Mouse (Mus musculus) limb, embryonic 13.5 days (tissue): ENCODE results near the gene Tmem121b. TPM values are rescaled to one million over a fixed set of nuclear protein-coding genes. Genes with fewer than 3 reads are reported as not detected.

Source experiments
- ATAC-seq: fragments of 200-750 bp; cut with Nextera tagmentation; 2 replicates; pipeline ENCODE4 v1.8.0; 2017; ENCODE audit warnings: low read depth, moderate number of reproducible peaks, moderate TSS enrichment; ENCODE audit not compliant: low FRiP score
- H3K27ac ChIP-seq: fragments of 300-500 bp; sonication (generic); 2 replicates; pipeline ENCODE4 v1.5.1; 2015; ENCODE audit warnings: inconsistent platforms, mild to moderate bottlenecking, moderate library complexity
- H3K27me3 ChIP-seq: fragments of 300-500 bp; sonication (generic); 2 replicates; pipeline ENCODE4 v1.6.1; 2015; ENCODE audit warnings: mild to moderate bottlenecking, inconsistent platforms
- H3K36me3 ChIP-seq: fragments of 300-500 bp; sonication (generic); 2 replicates; pipeline ENCODE4 v1.6.1; 2015; ENCODE audit warnings: inconsistent platforms, mild to moderate bottlenecking, moderate library complexity
- H3K4me1 ChIP-seq: fragments of 300-500 bp; sonication (generic); 2 replicates; pipeline ENCODE4 v1.6.1; 2015; ENCODE audit warnings: inconsistent platforms
- H3K4me2 ChIP-seq: fragments of 300-500 bp; sonication (generic); replicated peaks from 2 replicates; pipeline ENCODE4 v1.6.1; 2015; ENCODE audit warnings: inconsistent platforms, mild to moderate bottlenecking, moderate library complexity
- H3K4me3 ChIP-seq: fragments of 300-500 bp; sonication (generic); 2 replicates; pipeline ENCODE4 v1.5.1; 2015; ENCODE audit warnings: moderate library complexity, mild to moderate bottlenecking, inconsistent platforms
- H3K9ac ChIP-seq: fragments of 300-500 bp; sonication (generic); 2 replicates; pipeline ENCODE4 v1.6.1; 2015; ENCODE audit warnings: mild to moderate bottlenecking, inconsistent platforms
- H3K9me3 ChIP-seq: fragments of 300-500 bp; sonication (generic); 2 replicates; pipeline ENCODE4 v1.6.1; 2016; ENCODE audit warnings: inconsistent platforms
- WGBS: fragments of 180-500 bp; shearing (Covaris S2); methylation state at CpG from one replicate; pipeline ENCODE4 v1.1.7; 2015; 5-methylcytosine and 5-hydroxymethylcytosine counted together
- polyA plus RNA-seq: library from polyadenylated mRNA; unstranded; fragments of >200 nt; fragmentation: Nextera tagmentation; extraction: Ambion mirVana; gene quantifications from 2 replicates; pipeline ENCODE4 v1.2.1, GENCODE M21; 2015

Tmem121b gene
- polyA plus RNA-seq, 1 experiment from 2014 or later = 0.25 TPM

- Histone ChIP-seq H3K27me3 (peaks cover 50% of the 10 kb centered on the region), H3K9ac (no peak overlapping the region), H3K4me2 (no peak overlapping the region), H3K36me3 (no peaks in the 10 kb centered on the region), H3K4me3 (no peak overlapping the region), H3K9me3 (no peaks in the 10 kb centered on the region), H3K4me1 (peaks cover 22% of the 10 kb centered on the region), H3K27ac (no peak overlapping the region)
- ATAC-seq = no peak
- WGBS = 58% methylated on average over 7 of the region's 7 CpGs
Measured at GRCm38 (mm10) chr6:120491064-120491463, 2.5 kb downstream of the Tmem121b start.

GRCm38 (mm10) chr6:120489461-120489860, 4.1 kb downstream of the Tmem121b start:
- no peak overlapping the region for H3K27ac ChIP-seq
- no peaks in the 10 kb centered on the region for H3K9me3 ChIP-seq
- ATAC-seq = no peak
- 63% methylated on average over 2 of the region's 2 CpGs for WGBS
- peaks cover 43% of the 10 kb centered on the region for H3K27me3 ChIP-seq
- no peak overlapping the region for H3K9ac ChIP-seq
- no peak overlapping the region for H3K4me2 ChIP-seq
- no peaks in the 10 kb centered on the region for H3K36me3 ChIP-seq
- peaks cover 20% of the 10 kb centered on the region for H3K4me1 ChIP-seq
- no peak overlapping the region for H3K4me3 ChIP-seq

GRCm38 (mm10) chr6:120488647-120489046, 5.0 kb downstream of the Tmem121b start:
- H3K36me3 ChIP-seq = no peaks in the 10 kb centered on the region
- H3K4me2 ChIP-seq = no peak overlapping the region
- H3K27ac ChIP-seq = no peak overlapping the region
- peaks cover 15% of the 10 kb centered on the region for H3K4me1 ChIP-seq
- no peak overlapping the region for H3K9ac ChIP-seq
- no peak overlapping the region for H3K4me3 ChIP-seq
- WGBS = 62% methylated on average over 3 of the region's 3 CpGs
- H3K9me3 ChIP-seq = no peaks in the 10 kb centered on the region
- ATAC-seq = no peak
- H3K27me3 ChIP-seq = peaks cover 38% of the 10 kb centered on the region

GRCm38 (mm10) chr6:120486051-120486510, 7.5 kb downstream of the Tmem121b start:
- Histone ChIP-seq H3K27me3 (peaks cover 14% of the 10 kb centered on the region), H3K9ac (no peak overlapping the region), H3K36me3 (peaks cover 10% of the 10 kb centered on the region), H3K27ac (no peak overlapping the region), H3K4me2 (no peak overlapping the region), H3K4me1 (peaks cover 7% of the 10 kb centered on the region; the same call in 1 of the 2 replicates), H3K4me3 (no peak overlapping the region), H3K9me3 (no peaks in the 10 kb centered on the region)
- no peak for ATAC-seq
- 65% methylated on average over 8 of the region's 8 CpGs for WGBS

- Histone ChIP-seq H3K36me3 (peaks cover 16% of the 10 kb centered on the region), H3K4me2 (no peak overlapping the region), H3K9ac (no peak overlapping the region), H3K4me1 (peaks cover 7% of the 10 kb centered on the region; the same call in 1 of the 2 replicates), H3K9me3 (no peaks in the 10 kb centered on the region), H3K27me3 (peaks cover 3% of the 10 kb centered on the region; the same call in 1 of the 2 replicates), H3K27ac (no peak overlapping the region), H3K4me3 (no peak overlapping the region)
- 75% methylated on average over 3 of the region's 3 CpGs for WGBS
- ATAC-seq = no peak
Measured at GRCm38 (mm10) chr6:120485038-120485437, 8.6 kb downstream of the Tmem121b start.

DNA sequence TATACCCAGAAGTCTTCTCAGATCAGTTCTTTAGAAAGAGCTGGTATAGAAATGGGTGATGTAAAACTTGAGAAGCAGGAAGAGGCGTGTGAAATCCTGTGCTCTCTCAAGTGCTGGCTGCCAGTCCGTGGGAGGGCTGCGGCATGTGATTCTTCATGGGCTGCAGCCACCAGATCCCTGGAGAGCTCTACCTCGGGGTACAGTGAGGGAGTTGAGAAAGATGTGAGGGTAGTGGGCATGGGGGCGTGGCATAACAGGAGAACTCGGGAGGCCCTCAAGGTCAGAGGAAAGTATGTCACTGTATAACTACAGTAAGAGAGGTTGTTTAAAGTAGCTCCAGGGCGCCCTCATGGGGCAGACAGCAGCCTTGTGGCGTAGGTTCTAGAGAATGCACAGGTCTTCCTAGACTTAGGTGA, 10.4 kb downstream of the Tmem121b start:
- H3K9me3 ChIP-seq = no peaks in the 10 kb centered on the region
- H3K4me3 ChIP-seq = no peak overlapping the region
- no peak for ATAC-seq
- H3K27me3 ChIP-seq = no peaks in the 10 kb centered on the region; the same call in 1 of the 2 replicates
- H3K4me2 ChIP-seq = no peak overlapping the region
- 37% methylated on average over 8 of the region's 8 CpGs for WGBS
- no peak overlapping the region for H3K27ac ChIP-seq
- no peak overlapping the region for H3K9ac ChIP-seq
- H3K4me1 ChIP-seq = peaks cover 7% of the 10 kb centered on the region; the same call in 1 of the 2 replicates
- H3K36me3 ChIP-seq = peaks cover 16% of the 10 kb centered on the region

GRCm38 (mm10) chr6:120482756-120483155, 10.9 kb downstream of the Tmem121b start:
- Histone ChIP-seq H3K9me3 (no peaks in the 10 kb centered on the region), H3K36me3 (peaks cover 16% of the 10 kb centered on the region), H3K4me3 (no peak overlapping the region), H3K4me2 (no peak overlapping the region), H3K27ac (no peak overlapping the region), H3K9ac (no peak overlapping the region), H3K4me1 (peaks cover 7% of the 10 kb centered on the region; the same call in 1 of the 2 replicates), H3K27me3 (no peaks in the 10 kb centered on the region; the same call in 1 of the 2 replicates)
- ATAC-seq = no peak
- 43% methylated on average over 6 of the region's 6 CpGs for WGBS

DNA sequence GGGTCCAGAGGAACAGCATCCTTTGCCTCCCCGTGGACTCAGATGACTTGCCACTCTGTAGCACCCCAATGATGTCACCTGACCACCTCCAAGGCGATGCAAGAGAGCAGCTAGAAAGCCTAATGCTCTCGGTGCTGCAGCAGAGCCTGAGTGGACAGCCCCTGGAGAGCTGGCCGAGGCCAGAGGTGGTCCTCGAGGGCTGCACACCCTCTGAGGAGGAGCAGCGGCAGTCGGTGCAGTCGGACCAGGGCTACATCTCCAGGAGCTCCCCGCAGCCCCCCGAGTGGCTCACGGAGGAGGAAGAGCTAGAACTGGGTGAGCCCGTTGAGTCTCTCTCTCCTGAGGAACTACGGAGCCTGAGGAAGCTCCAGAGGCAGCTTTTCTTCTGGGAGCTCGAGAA, 11.6 kb downstream of the Tmem121b start:
- Histone ChIP-seq H3K27me3 (no peaks in the 10 kb centered on the region; the same call in 1 of the 2 replicates), H3K9me3 (no peaks in the 10 kb centered on the region), H3K4me1 (peaks cover 7% of the 10 kb centered on the region; the same call in 1 of the 2 replicates), H3K4me3 (no peak overlapping the region), H3K4me2 (no peak overlapping the region), H3K27ac (no peak overlapping the region), H3K9ac (no peak overlapping the region), H3K36me3 (peaks cover 16% of the 10 kb centered on the region)
- 94% methylated on average over 14 of the region's 14 CpGs for WGBS
- no peak for ATAC-seq

DNA sequence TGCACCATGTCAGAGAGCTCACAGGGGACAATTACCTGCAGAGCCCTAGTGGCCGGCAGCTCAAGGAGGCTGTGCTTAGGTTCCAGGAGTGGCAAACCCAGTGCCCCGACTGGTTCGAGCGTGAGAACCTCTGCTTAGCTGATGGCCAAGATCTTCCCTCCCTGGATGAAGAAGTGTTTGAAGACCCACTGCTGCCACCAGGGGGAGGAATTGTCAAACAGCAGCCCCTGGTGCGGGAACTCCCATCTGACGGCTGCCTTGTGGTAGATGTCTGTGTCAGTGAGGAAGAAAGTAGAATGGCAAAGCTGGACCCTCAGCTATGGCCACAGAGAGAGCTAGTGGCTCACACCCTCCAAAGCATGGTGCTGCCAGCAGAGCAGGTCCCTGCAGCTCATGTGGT, 12.1 kb downstream of the Tmem121b start:
- ATAC-seq = no peak
- WGBS = 88% methylated on average over 6 of the region's 6 CpGs
- Histone ChIP-seq H3K9ac (no peak overlapping the region), H3K36me3 (peaks cover 16% of the 10 kb centered on the region), H3K4me3 (no peak overlapping the region), H3K4me1 (peaks cover 7% of the 10 kb centered on the region; the same call in 1 of the 2 replicates), H3K27ac (no peak overlapping the region), H3K4me2 (no peak overlapping the region), H3K9me3 (no peaks in the 10 kb centered on the region), H3K27me3 (no peaks in the 10 kb centered on the region; the same call in 1 of the 2 replicates)

DNA sequence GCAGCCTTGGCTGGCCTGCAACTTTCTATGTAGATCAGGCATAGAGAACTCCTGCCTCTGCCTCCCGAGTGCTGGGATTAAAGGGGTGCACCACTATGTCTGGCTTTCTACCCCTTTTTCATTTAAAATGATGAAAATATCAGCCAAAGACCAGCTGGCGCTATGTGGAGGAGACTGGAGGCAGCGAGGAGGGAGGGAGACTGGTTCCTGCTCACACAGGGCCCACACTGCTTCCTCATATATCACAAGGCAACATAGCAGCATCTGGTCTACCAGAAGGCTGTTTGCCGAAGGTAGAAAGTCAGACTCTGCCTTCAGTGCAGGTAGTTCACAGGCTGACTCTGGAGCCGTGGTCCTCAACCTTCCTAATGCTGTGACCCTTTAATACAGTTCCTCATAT, 13.2 kb downstream of the Tmem121b start:
- Histone ChIP-seq H3K4me1 (peaks cover 10% of the 10 kb centered on the region), H3K9me3 (no peaks in the 10 kb centered on the region), H3K4me3 (no peak overlapping the region), H3K9ac (no peak overlapping the region), H3K27ac (no peak overlapping the region), H3K4me2 (no peak overlapping the region), H3K27me3 (no peaks in the 10 kb centered on the region), H3K36me3 (peaks cover 16% of the 10 kb centered on the region)
- WGBS = 86% methylated on average over 5 of the region's 5 CpGs
- ATAC-seq = no peak

GRCm38 (mm10) chr6:120479302-120479701, 14.3 kb downstream of the Tmem121b start:
- Histone ChIP-seq H3K36me3 (peaks cover 16% of the 10 kb centered on the region), H3K27me3 (no peaks in the 10 kb centered on the region), H3K9me3 (no peaks in the 10 kb centered on the region), H3K4me3 (no peak overlapping the region), H3K9ac (no peak overlapping the region), H3K27ac (no peak overlapping the region), H3K4me1 (peaks cover 13% of the 10 kb centered on the region), H3K4me2 (no peak overlapping the region)
- no peak for ATAC-seq
- WGBS = 75% methylated on average over 2 of the region's 2 CpGs

GRCm38 (mm10) chr6:120475288-120475687, 18.3 kb downstream of the Tmem121b start:
- 63% methylated on average over 8 of the region's 8 CpGs for WGBS
- no peaks in the 10 kb centered on the region for H3K9me3 ChIP-seq
- peaks cover 25% of the 10 kb centered on the region for H3K4me1 ChIP-seq
- no peaks in the 10 kb centered on the region for H3K27me3 ChIP-seq
- H3K9ac ChIP-seq = no peak overlapping the region
- 0 out of 2 replicates have a peak, but pooled peaks cover under 1% of the 10 kb centered on the region for H3K36me3 ChIP-seq
- H3K4me3 ChIP-seq = no peak overlapping the region
- no peak overlapping the region for H3K27ac ChIP-seq
- no peak; the same call in 1 of the 2 replicates for ATAC-seq
- no peak overlapping the region for H3K4me2 ChIP-seq

DNA sequence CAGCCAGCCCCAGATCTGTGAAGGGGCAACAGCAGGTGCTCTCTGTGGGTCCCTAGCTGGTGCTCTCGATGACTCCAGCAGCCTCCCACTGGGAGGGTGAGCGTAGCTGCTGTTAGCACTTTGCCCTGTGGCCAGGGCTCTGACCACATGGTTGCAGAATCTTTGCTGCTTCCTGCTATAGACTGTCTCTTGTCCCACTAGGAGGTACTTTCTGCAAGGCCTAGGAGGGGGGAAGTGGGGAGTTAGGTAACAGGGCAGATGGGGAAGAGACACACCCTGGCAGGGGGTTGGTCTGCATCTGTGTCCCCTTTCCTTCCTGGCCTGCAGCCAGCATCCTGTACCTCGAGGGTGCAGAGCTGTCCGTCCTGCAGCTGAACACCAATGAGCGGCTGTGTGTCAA, 20.2 kb downstream of the Tmem121b start:
- 42% methylated on average over 5 of the region's 5 CpGs for WGBS

More for the DNA sequence above, 20.2 kb downstream of the Tmem121b start:
- Histone ChIP-seq H3K9ac (no peak overlapping the region), H3K9me3 (no peaks in the 10 kb centered on the region), H3K27me3 (no peaks in the 10 kb centered on the region), H3K4me2 (no peak overlapping the region), H3K4me1 (peaks cover 25% of the 10 kb centered on the region), H3K4me3 (no peak overlapping the region), H3K36me3 (no peaks in the 10 kb centered on the region), H3K27ac (no peak overlapping the region)
- 0 out of 2 replicates have a peak, but pooled peaks have one; percentile 41 for ATAC-seq
